In genomic region chr11:64019235-64019634, GRCm38 (mm10) we compare ENCODE assay signal across 16 mouse cellular contexts.
"Had no signal": no experiment of that assay in that cellular context is flagged by ENCODE, and none has a peak within 500 bp of the region (broad histone marks: within the 10 kb centered on the region; RNA-seq: fewer than 3 reads in every experiment).

No protein-coding gene starts in this region.

- DNase-seq: kidney, adult 11 months; kidney, postnatal 10 days; kidney, postnatal 4 days; left cerebral cortex, postnatal 4 days; lung, postnatal 14 days; retina, postnatal 1 day; right cerebral cortex, postnatal 4 days; spleen, adult 18-20 months; thymus, adult 18-20 months; thymus, postnatal 25 days had no signal

- H3K4me2 ChIP-seq: limb, embryonic 13.5 days; lung, embryonic 15.5 days; neural tube, embryonic 13.5 days had no signal

- H3K27me3 ChIP-seq: neural tube, embryonic 13.5 days had no signal

- H3K36me3 ChIP-seq: limb, embryonic 13.5 days; lung, embryonic 15.5 days; midbrain, embryonic 10.5 days; neural tube, embryonic 13.5 days had no signal

- H3K9me3 ChIP-seq: limb, embryonic 13.5 days; lung, embryonic 15.5 days; midbrain, embryonic 10.5 days; neural tube, embryonic 13.5 days had no signal

- H3K27ac ChIP-seq: layer of hippocampus, adult 2 months; limb, embryonic 13.5 days; lung, embryonic 15.5 days; midbrain, embryonic 10.5 days; neural tube, embryonic 13.5 days had no signal

- H3K9ac ChIP-seq: limb, embryonic 13.5 days; lung, embryonic 15.5 days; neural tube, embryonic 13.5 days had no signal

- ATAC-seq: midbrain, embryonic 16.5 days had no signal

- H3K4me3 ChIP-seq: layer of hippocampus, adult 2 months; limb, embryonic 13.5 days; lung, embryonic 15.5 days; midbrain, embryonic 10.5 days; neural tube, embryonic 13.5 days had no signal
